Mouse (Mus musculus): ENCODE results near the gene Umps.

DNA sequence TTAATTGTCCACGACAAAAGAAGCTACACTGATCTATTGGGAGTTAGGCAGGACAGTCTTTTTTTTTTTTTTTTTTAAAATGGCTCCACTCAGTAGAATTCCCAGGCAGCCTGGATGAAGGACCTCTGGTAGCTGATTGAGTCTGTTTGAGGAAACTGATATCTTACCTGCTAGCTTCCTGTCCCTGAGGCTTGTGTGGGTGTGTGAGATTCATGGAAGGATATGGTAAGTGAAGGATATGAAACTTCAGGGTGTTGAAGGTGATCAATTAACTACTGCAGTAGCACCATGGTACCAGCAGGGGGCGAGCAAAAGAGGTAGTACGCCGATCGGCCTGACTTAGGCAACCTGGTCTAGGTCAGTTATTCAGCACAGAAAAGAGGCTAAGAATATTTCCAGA is 29.2 kb upstream of the Umps start:
- TF ChIP-seq POLR2A (IDR thresholded peaks at IDR 0.05; ENCODE audit: insufficient read length, low read depth), result no peak
- TF ChIP-seq MAX (IDR thresholded peaks at IDR 0.05; ENCODE audit: low read depth), result no peak
- no peak for TF ChIP-seq E2F4 (IDR thresholded peaks at IDR 0.05; ENCODE audit: insufficient read depth)
- TF ChIP-seq MYOG (IDR thresholded peaks at IDR 0.05; ENCODE audit: control insufficient read depth in 1 of 3, insufficient read depth in 1 of 3, insufficient read length in 2 of 3, low read depth in 2 of 3), result no peak
- TF ChIP-seq POLR2AphosphoS2 (IDR thresholded peaks at IDR 0.05; ENCODE audit: insufficient read length, low read depth), result no peak
